Mouse (Mus musculus): ENCODE measurements around the gene Cdkal1.

- TF ChIP-seq CTCF (conservative IDR thresholded peaks at IDR 0.05 in 1 of 2, IDR thresholded peaks at IDR 0.05 in 1 of 2; ENCODE audit: low read depth in 2 of 2, low read length in 2 of 2) (no peak), POLR2A (IDR thresholded peaks at IDR 0.05; ENCODE audit: low read depth, low read length) (no peak), MAX (IDR thresholded peaks at IDR 0.05; ENCODE audit: low read length) (no peak), ZC3H11A (IDR thresholded peaks at IDR 0.05; ENCODE audit: low read depth, low read length) (no peak), TCF12 (IDR thresholded peaks at IDR 0.05; ENCODE audit: low read depth, low read length) (no peak), ZKSCAN1 (IDR thresholded peaks at IDR 0.05; ENCODE audit: borderline replicate concordance, low read depth, low read length) (no peak), CHD2 (IDR thresholded peaks at IDR 0.05; ENCODE audit: low read length) (no peak), ELF1 (IDR thresholded peaks at IDR 0.05; ENCODE audit: low read depth, low read length) (no peak), MAFK (IDR thresholded peaks at IDR 0.05; ENCODE audit: insufficient replicate concordance, low read length) (no peak), MXI1 (IDR thresholded peaks at IDR 0.05; ENCODE audit: low read depth, low read length) (no peak), ZNF384 (IDR thresholded peaks at IDR 0.05; ENCODE audit: low read depth, low read length) (no peak), RAD21 (IDR thresholded peaks at IDR 0.05; ENCODE audit: low read depth, low read length) (no peak), ZMIZ1 (IDR thresholded peaks at IDR 0.05; ENCODE audit: low read depth, low read length) (no peak)
Measured at GRCm38 (mm10) chr13:29655841-29656365, 199.6 kb downstream of the Cdkal1 start.
